Mouse (Mus musculus): Measurements from ENCODE around the gene Agpat4. TPM values are rescaled to one million over a fixed set of nuclear protein-coding genes. Genes with fewer than 3 reads are reported as not detected.

Gene Agpat4
- polyA plus RNA-seq, 1 experiment: 7.4 TPM

- H3K4me1 ChIP-seq (ENCODE audit: control insufficient read depth, insufficient read depth, low read length): no peaks in the 10 kb centered on the region
- no peak overlapping the region for H3K27ac ChIP-seq (ENCODE audit: insufficient read depth, low read depth, low read length)
- WGBS: 90% methylated on average over 8 of the region's 8 CpGs
- no peak overlapping the region for H3K4me3 ChIP-seq (ENCODE audit: insufficient read depth, low read depth, low read length)
- TF ChIP-seq CTCF (conservative IDR thresholded peaks at IDR 0.05; ENCODE audit: insufficient read depth, insufficient read length, low read depth, low read length): no peak
- no peak for TF ChIP-seq POLR2A (IDR thresholded peaks at IDR 0.05; ENCODE audit: low read depth, low read length)
- no peak for DNase-seq
- H3K27me3 ChIP-seq (replicated peaks; ENCODE audit: control insufficient read depth, insufficient read depth, low read length): no peaks in the 10 kb centered on the region
- H3K36me3 ChIP-seq (ENCODE audit: control insufficient read depth, insufficient read depth, low read length): no peaks in the 10 kb centered on the region; the same call in 1 of the 2 replicates
Measured at GRCm38 (mm10) chr17:12259957-12260356, 141.5 kb downstream of the Agpat4 start.

GRCm38 (mm10) chr17:12261376-12261775, 142.9 kb downstream of the Agpat4 start:
- Histone ChIP-seq H3K27ac (ENCODE audit: insufficient read depth, low read depth, low read length) (no peak overlapping the region), H3K27me3 (replicated peaks; ENCODE audit: control insufficient read depth, insufficient read depth, low read length) (no peaks in the 10 kb centered on the region), H3K36me3 (ENCODE audit: control insufficient read depth, insufficient read depth, low read length) (no peaks in the 10 kb centered on the region; the same call in 1 of the 2 replicates), H3K4me1 (ENCODE audit: control insufficient read depth, insufficient read depth, low read length) (no peaks in the 10 kb centered on the region), H3K4me3 (ENCODE audit: insufficient read depth, low read depth, low read length) (no peak overlapping the region)
- TF ChIP-seq CTCF (conservative IDR thresholded peaks at IDR 0.05; ENCODE audit: insufficient read depth, insufficient read length, low read depth, low read length): no peak
- TF ChIP-seq POLR2A (IDR thresholded peaks at IDR 0.05; ENCODE audit: low read depth, low read length): no peak
- no peak for DNase-seq
- WGBS: 84% methylated on average over 7 of the region's 7 CpGs

- WGBS: 75% methylated on average over 2 of the region's 2 CpGs
- H3K4me1 ChIP-seq (ENCODE audit: control insufficient read depth, insufficient read depth, low read length): no peaks in the 10 kb centered on the region
- H3K4me3 ChIP-seq (ENCODE audit: insufficient read depth, low read depth, low read length): no peak overlapping the region
- no peaks in the 10 kb centered on the region; the same call in 1 of the 2 replicates for H3K36me3 ChIP-seq (ENCODE audit: control insufficient read depth, insufficient read depth, low read length)
- no peak for DNase-seq
- TF ChIP-seq POLR2A (IDR thresholded peaks at IDR 0.05; ENCODE audit: low read depth, low read length) (no peak), CTCF (conservative IDR thresholded peaks at IDR 0.05; ENCODE audit: insufficient read depth, insufficient read length, low read depth, low read length) (peak; percentile 46)
- H3K27me3 ChIP-seq (replicated peaks; ENCODE audit: control insufficient read depth, insufficient read depth, low read length): no peaks in the 10 kb centered on the region
- no peak overlapping the region for H3K27ac ChIP-seq (ENCODE audit: insufficient read depth, low read depth, low read length)
Measured at GRCm38 (mm10) chr17:12261887-12262286, 143.4 kb downstream of the Agpat4 start.

GRCm38 (mm10) chr17:12262851-12263250, 144.3 kb downstream of the Agpat4 start:
- DNase-seq: no peak
- H3K4me1 ChIP-seq (ENCODE audit: control insufficient read depth, insufficient read depth, low read length): 0 out of 2 replicates have a peak, but pooled peaks cover 5% of the 10 kb centered on the region
- H3K27me3 ChIP-seq (replicated peaks; ENCODE audit: control insufficient read depth, insufficient read depth, low read length): no peaks in the 10 kb centered on the region
- TF ChIP-seq CTCF (conservative IDR thresholded peaks at IDR 0.05; ENCODE audit: insufficient read depth, insufficient read length, low read depth, low read length): no peak
- no peak for TF ChIP-seq POLR2A (IDR thresholded peaks at IDR 0.05; ENCODE audit: low read depth, low read length)
- H3K27ac ChIP-seq (ENCODE audit: insufficient read depth, low read depth, low read length): no peak overlapping the region
- 74% methylated on average over 8 of the region's 8 CpGs for WGBS
- no peak overlapping the region for H3K4me3 ChIP-seq (ENCODE audit: insufficient read depth, low read depth, low read length)
- no peaks in the 10 kb centered on the region; the same call in 1 of the 2 replicates for H3K36me3 ChIP-seq (ENCODE audit: control insufficient read depth, insufficient read depth, low read length)

DNA sequence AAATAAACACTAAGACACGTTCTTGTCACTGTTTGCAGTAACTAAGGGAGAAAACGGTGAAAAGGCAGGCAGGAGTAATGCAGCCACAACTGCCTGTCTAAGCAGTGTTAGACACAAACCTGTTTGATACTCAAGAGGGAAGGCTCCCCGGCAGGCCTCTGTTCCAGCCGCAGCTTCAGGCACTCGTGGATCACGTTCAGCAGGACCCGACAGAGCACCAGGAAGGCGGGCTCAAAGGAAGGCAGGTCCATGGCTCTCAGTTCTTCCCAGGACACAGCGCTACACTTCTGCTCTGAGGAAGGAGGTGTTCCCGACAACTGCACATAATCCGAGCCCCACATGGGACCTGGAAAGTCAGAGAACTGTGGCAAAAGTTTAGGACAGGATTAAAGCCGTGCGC, 145.3 kb downstream of the Agpat4 start:
- DNase-seq: no peak
- H3K27me3 ChIP-seq (replicated peaks; ENCODE audit: control insufficient read depth, insufficient read depth, low read length): no peaks in the 10 kb centered on the region
- H3K4me3 ChIP-seq (ENCODE audit: insufficient read depth, low read depth, low read length): no peak overlapping the region
- TF ChIP-seq POLR2A (IDR thresholded peaks at IDR 0.05; ENCODE audit: low read depth, low read length) (no peak), CTCF (conservative IDR thresholded peaks at IDR 0.05; ENCODE audit: insufficient read depth, insufficient read length, low read depth, low read length) (no peak)
- 0 out of 2 replicates have a peak, but pooled peaks cover 5% of the 10 kb centered on the region for H3K4me1 ChIP-seq (ENCODE audit: control insufficient read depth, insufficient read depth, low read length)
- H3K27ac ChIP-seq (ENCODE audit: insufficient read depth, low read depth, low read length): no peak overlapping the region
- no peaks in the 10 kb centered on the region; the same call in 1 of the 2 replicates for H3K36me3 ChIP-seq (ENCODE audit: control insufficient read depth, insufficient read depth, low read length)
- 73% methylated on average over 13 of the region's 13 CpGs for WGBS

- Histone ChIP-seq H3K4me1 (ENCODE audit: control insufficient read depth, insufficient read depth, low read length) (0 out of 2 replicates have a peak, but pooled peaks cover 5% of the 10 kb centered on the region), H3K27me3 (replicated peaks; ENCODE audit: control insufficient read depth, insufficient read depth, low read length) (no peaks in the 10 kb centered on the region), H3K36me3 (ENCODE audit: control insufficient read depth, insufficient read depth, low read length) (no peaks in the 10 kb centered on the region; the same call in 1 of the 2 replicates), H3K4me3 (ENCODE audit: insufficient read depth, low read depth, low read length) (no peak overlapping the region), H3K27ac (ENCODE audit: insufficient read depth, low read depth, low read length) (no peak overlapping the region)
- no peak for TF ChIP-seq CTCF (conservative IDR thresholded peaks at IDR 0.05; ENCODE audit: insufficient read depth, insufficient read length, low read depth, low read length)
- TF ChIP-seq POLR2A (IDR thresholded peaks at IDR 0.05; ENCODE audit: low read depth, low read length): no peak
- 87% methylated on average over 3 of the region's 3 CpGs for WGBS
- no peak for DNase-seq
Measured at GRCm38 (mm10) chr17:12264293-12264692, 145.8 kb downstream of the Agpat4 start.

GRCm38 (mm10) chr17:12265969-12266925, 147.7 kb downstream of the Agpat4 start:
- Histone ChIP-seq H3K36me3 (ENCODE audit: control insufficient read depth, insufficient read depth, low read length) (no peaks in the 10 kb centered on the region), H3K4me1 (ENCODE audit: control insufficient read depth, insufficient read depth, low read length) (0 out of 2 replicates have a peak, but pooled peaks cover 5% of the 10 kb centered on the region), H3K27me3 (replicated peaks; ENCODE audit: control insufficient read depth, insufficient read depth, low read length) (no peaks in the 10 kb centered on the region), H3K27ac (ENCODE audit: insufficient read depth, low read depth, low read length) (peak overlapping the region; percentile 26), H3K4me3 (ENCODE audit: insufficient read depth, low read depth, low read length) (no peak overlapping the region)
- TF ChIP-seq CTCF (conservative IDR thresholded peaks at IDR 0.05; ENCODE audit: insufficient read depth, insufficient read length, low read depth, low read length) (peak; percentile 48; the same call in 1 of the 2 replicates), POLR2A (IDR thresholded peaks at IDR 0.05; ENCODE audit: low read depth, low read length) (no peak)
- peak; percentile 65 for DNase-seq
- WGBS: 39% methylated on average over 21 of the region's 21 CpGs

Measured in kidney, adult 2 months (tissue).